Mouse (Mus musculus): Measurements from ENCODE around the gene Ndc1. TPM values are rescaled to one million over a fixed set of nuclear protein-coding genes. Genes with fewer than 3 reads are reported as not detected.
"Not testable (repeated sequence)": the region's sequence is repeated elsewhere in the genome, so short reads cannot be mapped to it uniquely, and the experiment has no call there.

Gene Ndc1
- total RNA-seq (2015; ENCODE audit: low replicate concordance) (37.5 and 67.1 TPM in 2 replicates), total RNA-seq (2017; ENCODE audit: low replicate concordance) (13.2 and 21.3 TPM in 2 replicates)

DNA sequence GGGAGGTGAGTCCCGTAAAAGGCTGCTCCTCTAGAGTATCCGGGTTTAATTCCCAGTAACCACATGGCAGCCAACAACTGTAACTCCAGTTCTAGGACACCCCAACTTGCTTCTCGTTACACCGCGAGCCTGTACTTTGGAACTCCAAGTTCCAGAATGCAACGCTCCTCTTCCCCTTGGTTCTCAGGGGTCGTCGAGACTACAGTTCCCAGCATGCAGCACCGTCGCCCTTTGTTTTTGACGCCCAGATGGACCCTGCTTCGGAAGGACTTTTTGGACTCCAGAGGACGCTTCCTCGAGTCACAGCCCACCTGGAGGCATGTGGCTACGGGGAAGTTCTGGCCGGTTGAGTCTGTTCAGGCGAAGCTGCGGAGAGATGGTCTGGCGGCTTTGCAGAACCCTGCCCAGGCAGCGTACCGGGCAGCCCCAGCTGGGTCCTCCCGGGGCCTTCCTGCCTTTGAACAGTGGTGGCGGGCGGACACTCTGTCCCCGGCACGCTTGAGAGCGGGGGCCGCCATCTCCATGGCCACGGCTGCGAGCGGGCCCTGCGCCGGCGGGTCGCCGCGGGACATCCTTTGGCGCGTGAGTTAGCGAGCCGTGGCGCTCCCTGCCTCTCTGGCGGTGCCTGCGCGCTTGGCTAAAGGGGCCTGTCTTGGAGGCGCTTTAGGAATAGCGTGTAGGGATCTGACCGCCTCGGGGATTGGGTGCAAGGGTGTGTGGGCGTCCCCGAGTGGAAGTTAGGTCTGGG is at the start of gene Ndc1:
Gene Ndc1, plus strand, starts transcription at position 218 of the 748 bp plus-strand sequence.
- peak; percentile 97 for ATAC-seq (replicated peaks; ENCODE audit: low FRiP score, poor library complexity, severe bottlenecking)

DNA sequence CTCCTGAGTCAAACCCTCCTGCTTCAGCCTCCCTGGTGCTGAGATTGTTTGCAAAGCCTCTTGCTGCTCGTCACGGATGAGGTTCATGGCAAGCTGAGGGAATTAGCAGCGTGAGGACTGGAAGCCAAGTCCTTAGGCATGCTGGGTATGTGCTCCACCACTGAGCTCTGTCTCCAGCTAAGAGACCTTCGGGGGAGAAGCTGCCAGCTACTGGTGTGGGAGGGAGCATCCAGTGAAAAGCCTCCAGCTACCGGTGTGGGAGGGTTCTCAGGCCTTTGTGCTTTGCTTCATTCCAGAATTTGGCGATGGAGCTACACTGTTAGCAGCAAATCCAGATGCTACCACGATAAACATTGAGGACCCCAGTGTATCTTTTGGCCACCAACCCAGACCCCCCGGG is 48.9 kb upstream of the Ndc1 start:
- ATAC-seq (replicated peaks; ENCODE audit: low FRiP score, poor library complexity, severe bottlenecking) = no peak

DNA sequence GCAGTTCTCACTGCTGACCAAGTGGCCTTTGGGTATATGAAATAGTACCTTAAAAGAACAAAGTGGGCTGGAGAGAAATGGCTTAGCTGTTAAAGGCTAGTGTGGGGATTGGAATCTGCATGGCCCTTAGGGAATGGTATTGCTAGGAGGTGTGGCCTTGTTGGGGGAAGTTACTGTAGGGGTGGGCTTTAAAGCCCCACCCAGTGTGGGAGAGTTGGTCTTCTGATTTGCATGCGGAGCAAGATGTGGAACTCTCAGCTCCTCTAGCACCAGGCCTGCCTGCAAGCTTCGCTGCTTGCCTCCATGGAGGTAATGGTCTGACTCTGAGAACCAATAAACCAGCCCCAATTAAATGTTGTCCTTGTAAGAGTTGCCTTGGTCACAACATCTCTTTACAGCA is 46.5 kb upstream of the Ndc1 start:
- no peak for ATAC-seq (replicated peaks; ENCODE audit: low FRiP score, poor library complexity, severe bottlenecking)

DNA sequence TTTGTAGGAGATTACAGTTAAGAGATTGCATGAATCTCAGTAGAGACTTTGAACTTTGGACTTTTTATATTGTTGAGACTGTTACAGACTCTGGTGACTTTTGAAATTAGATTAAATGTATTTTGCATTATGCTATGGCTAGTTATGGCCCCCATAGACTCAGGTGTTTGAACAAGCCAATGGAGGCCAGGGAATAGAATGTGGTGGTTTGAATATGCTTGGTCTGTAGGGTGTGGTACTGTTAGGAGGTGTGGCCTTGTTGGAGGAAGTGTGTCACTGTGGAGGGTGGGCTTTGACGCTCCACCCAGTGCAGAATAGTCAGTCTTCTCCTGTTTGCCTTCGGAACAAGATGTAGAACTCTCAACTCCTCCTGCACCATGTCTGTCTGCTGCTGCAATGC is 44.5 kb upstream of the Ndc1 start:
- ATAC-seq (replicated peaks; ENCODE audit: low FRiP score, poor library complexity, severe bottlenecking) = no peak

DNA sequence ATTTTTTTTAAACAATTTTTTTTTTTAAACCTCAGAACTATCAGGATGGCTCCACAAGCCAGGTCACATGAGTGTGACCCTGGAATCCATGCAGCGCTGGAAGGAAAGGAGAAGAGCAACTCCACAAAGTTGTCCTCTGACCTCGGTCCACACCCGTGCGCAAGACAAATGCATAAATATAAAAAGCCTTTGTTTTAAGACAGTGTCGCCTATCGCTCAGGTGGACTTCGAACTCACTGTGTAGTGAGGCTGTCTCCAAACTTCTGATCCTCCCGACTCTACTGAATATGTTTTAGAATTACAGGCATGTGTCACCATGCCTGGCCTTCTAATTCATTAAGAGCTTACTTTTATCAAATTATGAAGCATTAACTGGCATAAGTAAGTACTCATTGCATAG is 39.1 kb upstream of the Ndc1 start:
- no peak for ATAC-seq (replicated peaks; ENCODE audit: low FRiP score, poor library complexity, severe bottlenecking)

DNA sequence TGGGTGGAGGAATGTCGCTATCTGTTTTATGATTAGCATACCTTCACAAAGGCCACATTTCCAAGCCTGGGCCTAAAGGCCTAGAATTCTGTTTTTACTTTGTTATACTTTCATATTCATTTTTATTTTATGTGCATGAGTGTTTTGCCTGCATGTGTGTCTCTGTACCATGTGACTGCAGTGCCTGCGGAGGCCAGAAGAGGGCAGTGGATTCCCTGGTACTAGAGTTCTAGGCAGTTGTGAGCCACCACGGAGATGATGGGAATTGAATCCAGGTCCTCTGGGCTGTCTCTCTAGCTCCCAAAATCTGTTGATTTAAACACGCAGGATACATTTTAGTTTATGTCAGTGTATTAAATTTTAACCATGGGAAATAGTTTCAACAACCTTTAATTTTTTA is 34.1 kb upstream of the Ndc1 start:
- ATAC-seq (replicated peaks; ENCODE audit: low FRiP score, poor library complexity, severe bottlenecking) = no peak

DNA sequence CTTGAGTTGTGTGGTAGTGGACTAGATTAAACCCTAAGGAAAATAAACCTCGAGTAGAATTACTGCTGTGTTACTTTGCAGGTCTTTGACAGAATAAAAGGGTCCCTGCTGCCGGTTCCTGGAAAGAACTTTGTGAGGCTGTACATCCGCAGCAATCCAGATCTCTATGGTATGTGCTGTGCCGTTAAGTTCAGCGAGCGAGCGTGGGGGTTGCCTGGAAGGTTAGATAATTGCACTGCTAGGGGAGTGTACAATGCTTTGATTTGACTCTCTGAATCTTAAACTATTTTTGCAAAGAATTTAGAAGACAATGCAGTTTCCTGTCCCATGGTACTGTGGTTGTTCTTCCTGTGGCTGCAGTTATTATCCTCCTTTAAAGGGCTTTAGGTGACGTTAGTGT is 31.2 kb upstream of the Ndc1 start:
- ATAC-seq (replicated peaks; ENCODE audit: low FRiP score, poor library complexity, severe bottlenecking) = no peak

DNA sequence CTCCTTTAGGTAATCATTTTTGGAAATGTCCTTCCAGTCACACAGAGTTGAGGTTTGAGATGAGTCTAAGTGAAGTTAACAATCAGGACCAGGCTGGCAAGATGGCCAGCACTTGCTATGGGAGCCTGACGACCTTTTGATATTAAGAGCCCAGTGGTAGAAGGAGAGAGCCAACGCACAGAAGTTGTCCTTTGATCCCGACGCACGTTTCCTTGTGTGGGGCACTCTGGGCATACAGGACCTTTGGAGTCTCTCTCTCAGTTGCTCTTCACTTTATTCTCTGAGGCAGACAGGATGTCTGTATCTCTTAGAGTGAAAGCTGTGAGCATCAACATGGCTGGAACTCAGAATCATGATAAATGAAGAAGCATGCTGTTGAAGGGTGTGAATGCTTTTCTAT is 30.1 kb upstream of the Ndc1 start:
- no peak for ATAC-seq (replicated peaks; ENCODE audit: low FRiP score, poor library complexity, severe bottlenecking)

DNA sequence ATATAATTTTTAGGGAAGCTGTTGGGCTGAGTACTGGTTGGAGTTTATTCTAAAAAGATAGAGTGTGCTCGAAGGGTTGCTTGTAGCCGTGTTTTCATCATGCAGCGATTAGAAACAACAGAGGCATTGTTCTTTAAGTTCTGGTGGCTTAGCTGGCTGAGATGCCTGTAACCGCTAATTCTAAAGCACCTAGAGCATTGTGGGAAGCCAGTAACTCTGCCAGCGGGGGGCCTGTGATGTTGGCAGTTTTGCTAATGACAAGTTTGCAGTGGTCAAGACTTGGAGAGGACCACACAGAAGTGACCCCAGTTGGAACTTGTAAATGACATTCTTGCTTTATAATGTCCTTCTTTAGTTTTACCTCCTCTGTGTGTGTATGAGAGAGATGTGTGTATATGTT is 26.2 kb upstream of the Ndc1 start:
- no peak for ATAC-seq (replicated peaks; ENCODE audit: low FRiP score, poor library complexity, severe bottlenecking)

DNA sequence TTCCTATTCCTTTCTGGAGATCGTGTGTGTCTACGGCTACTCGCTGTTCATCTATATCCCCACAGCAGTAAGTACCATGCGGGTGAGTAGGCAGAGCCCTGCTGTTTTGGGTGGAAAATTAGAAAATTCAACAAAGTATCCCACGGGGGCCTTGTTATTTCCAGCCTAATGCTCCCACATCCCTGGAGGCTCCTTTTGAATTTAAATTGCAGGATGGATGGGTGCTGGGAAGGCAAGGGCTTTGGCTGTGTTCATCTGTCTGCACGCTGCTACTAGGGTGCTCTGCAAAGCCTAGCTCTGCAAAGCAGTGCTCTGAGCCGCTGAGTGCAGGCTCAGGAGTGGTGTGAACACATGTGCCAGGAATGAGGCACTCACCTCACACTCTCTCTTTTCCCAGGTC is 23.0 kb upstream of the Ndc1 start:
- ATAC-seq (replicated peaks; ENCODE audit: low FRiP score, poor library complexity, severe bottlenecking) = no peak

DNA sequence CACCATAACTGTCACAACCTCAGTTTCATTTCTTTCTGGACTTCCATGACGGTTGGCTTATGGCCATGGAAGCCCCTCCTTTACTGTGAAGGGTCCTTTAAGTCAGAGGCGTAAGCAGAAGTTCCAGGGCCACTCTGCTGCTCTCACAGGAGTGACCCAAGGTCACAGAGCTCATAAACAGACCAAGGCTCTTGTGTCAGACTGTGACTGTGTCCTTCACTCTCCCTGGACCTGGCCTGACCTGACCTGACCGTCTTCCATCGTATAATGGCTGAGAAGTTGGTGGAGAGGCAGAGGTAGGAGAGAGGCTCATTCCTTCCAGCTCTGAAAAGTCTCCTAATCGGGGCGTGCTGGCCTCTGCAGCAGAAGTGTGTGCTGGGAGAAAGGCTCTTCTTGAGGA is 20.4 kb upstream of the Ndc1 start:
- ATAC-seq (replicated peaks; ENCODE audit: low FRiP score, poor library complexity, severe bottlenecking) = no peak

DNA sequence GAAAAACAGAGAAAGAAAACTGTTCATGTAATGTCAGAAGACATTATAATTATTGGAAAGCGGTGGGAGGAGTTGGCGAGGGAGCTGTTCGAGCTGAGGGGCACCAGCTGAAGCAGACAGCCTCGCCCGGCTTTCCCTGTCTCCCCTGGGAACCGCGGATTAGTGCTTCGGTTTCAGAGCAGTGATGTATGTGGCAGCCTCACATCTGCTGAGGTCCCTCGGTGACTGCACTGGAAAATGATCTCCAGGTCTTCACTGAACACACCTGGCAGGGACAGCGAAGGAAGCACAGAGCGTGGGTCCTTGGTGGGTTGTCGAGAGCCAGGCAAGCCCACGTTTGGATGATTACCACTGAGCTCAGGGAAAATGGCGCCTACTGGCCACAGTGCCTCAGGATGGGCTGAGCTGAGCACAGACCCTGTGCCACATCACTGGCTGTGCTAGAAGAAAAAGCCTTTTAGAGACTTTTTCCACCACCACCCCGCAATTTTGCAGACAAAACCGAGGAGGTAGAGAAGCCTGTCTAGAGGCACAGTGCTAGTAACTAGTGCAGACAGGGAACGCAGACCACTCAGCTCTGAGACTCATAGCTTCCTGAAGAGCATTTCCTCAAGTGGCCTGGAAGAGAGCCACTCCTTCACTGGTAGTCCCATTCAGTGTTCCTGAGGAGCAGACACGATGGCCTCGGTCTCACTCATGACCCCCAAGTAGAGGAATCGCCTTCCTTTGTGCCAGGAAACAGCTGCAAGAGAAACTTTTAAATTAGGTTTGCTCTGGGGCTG is 18.9 kb upstream of the Ndc1 start:
- no peak for ATAC-seq (replicated peaks; ENCODE audit: low FRiP score, poor library complexity, severe bottlenecking)

DNA sequence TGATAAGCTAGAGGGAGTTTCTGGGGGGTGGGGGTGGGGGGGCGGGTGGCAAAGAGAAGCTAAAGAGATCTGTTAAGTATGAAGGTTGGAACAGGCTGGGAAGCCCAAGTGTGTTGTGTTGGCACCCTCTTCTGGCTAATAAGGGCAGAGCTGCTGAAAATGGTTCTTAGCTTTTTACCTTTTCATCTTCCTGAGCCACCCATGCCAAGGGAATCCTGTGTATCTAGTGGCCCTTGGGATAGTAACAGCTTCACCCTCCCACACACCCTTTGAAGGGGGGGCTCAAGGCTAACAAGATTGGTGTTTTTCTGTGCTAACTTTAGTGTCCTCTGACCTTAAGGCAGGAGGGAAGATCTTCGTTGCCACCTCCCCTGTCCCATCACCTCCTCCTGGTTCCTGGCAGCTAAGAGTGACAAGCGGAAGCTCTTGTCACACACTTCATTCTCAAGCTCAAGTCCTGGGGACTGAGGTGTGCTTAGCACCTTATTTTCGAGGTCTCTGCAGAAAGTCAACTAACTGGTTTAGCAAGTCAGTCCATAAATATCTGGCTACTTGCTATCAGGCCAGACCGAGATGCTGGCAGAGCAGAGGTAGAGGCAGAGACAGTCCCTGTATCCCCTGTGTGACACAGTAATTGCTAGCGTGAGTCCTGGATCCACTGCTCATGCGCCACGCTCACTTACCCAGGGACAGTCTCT is 18.1 kb upstream of the Ndc1 start:
- ATAC-seq (replicated peaks; ENCODE audit: low FRiP score, poor library complexity, severe bottlenecking) = no peak

DNA sequence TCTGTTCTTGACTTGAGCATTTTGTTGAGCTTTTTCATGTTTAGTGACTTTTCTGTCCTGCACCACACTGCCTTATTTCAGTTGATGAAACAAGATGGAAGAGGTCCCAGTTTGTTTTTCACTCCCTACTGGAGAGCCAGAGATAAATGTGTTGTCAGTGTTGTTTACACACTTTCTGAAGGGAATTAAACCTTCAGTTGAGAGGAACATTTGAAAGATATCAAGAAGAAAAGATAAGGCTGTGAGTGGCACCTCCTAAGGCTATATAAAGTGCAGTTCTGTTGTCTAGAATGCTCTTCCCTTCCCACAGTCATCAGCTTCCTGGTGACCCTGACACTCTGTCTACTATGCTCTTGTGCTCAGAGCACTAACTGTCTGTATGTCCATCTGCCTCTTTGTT is 16.2 kb upstream of the Ndc1 start:
- no peak for ATAC-seq (replicated peaks; ENCODE audit: low FRiP score, poor library complexity, severe bottlenecking)

DNA sequence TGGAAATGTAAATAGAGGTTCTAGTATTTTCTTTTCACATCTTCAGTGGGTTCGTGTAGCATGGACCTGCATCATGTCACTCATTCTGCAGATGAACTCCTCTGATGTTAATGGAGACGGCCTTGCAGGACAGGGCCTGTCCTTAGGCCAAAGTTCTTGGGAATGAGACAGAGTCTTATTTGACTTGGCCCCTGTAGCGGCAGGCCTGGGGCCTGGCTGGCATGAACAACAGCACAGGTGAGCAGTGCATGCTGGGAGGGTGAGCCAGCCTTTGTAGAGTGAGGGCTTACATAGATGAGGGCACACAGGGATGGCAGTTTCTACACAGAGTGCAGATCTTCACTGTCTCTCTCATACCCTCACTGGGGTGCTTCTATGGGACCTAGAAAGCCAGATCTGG is 14.0 kb upstream of the Ndc1 start:
- ATAC-seq (replicated peaks; ENCODE audit: low FRiP score, poor library complexity, severe bottlenecking) = no peak

DNA sequence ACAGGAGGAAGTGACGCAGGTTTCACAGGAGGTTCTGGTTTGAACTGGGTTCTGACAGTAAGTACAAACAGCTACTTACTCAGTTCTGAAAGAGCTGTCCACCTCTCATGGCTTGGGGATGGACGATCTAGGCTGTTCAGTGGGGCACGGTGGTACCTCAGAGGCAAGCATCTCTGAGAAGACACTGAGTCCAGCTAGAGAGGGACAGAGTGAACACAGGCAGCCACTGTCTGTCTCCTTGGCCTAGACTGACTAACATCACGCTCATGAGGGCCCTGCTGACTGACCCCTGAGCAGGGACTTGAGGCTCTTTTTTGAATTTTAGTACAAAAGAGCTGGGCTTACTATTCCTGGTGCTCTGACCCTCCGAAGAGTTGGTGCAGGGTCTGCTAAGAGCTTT is 13.5 kb upstream of the Ndc1 start:
- ATAC-seq (replicated peaks; ENCODE audit: low FRiP score, poor library complexity, severe bottlenecking) = no peak

DNA sequence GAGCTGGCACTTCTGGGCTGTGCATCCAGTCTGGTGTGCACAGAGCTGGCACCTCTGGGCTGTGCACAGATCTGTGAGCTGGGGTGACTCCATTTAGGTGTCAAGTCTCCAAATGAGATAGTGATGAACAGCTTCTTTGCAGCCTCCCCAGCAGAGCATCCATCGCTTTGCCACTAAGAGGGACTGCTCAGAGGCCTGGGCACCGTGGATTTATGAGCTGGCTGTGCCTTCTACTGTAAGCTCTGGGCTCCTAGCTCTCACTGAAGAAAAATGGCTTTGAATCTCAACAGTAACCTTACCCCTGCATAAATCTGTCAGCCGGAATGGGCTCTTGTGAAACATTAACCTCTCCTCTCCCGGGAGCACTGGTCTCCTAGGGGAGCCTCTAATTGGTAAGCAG is 13.0 kb upstream of the Ndc1 start:
- ATAC-seq (replicated peaks; ENCODE audit: low FRiP score, poor library complexity, severe bottlenecking) = no peak

DNA sequence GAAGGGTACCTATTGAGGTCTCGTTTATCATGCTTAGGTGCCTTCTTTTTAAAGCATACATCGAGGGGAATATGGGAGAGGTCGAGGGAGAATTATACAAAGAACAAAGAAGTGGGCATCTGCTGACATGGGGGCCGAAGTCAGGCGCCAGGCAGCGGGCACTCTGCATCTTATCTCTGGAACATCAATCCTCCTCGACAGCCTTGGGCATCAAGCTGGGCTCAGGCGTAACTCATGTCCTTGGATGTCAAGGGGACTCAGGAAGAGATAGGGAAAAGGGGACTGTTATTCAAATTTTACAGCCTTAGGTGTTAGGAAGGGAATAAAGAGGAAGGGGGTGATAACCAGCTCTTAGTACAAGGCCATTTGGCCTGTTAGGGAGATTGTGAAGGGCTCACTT is 10.4 kb upstream of the Ndc1 start:
- not testable (repeated sequence) for ATAC-seq (replicated peaks; ENCODE audit: low FRiP score, poor library complexity, severe bottlenecking)

DNA sequence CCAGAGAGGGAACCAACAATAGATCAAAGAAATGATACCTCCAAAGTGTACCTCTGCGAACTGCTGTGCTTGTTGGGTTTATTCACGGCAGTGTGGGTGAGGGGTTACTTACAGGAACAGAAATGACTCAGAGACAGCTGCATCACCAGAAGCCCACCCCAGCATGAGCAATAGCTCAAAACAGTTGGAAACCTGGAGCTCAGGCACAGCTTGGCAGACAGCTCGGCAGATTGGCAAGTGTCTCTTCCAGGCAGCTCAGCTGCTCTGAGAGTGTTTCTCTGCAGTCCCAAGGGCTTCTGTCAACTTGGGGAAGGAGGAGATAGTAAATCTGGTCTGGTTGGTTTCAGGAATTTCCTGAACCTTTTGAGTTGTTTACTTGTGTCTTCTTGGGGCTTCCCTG is 9.1 kb upstream of the Ndc1 start:
- ATAC-seq (replicated peaks; ENCODE audit: low FRiP score, poor library complexity, severe bottlenecking) = no peak

DNA sequence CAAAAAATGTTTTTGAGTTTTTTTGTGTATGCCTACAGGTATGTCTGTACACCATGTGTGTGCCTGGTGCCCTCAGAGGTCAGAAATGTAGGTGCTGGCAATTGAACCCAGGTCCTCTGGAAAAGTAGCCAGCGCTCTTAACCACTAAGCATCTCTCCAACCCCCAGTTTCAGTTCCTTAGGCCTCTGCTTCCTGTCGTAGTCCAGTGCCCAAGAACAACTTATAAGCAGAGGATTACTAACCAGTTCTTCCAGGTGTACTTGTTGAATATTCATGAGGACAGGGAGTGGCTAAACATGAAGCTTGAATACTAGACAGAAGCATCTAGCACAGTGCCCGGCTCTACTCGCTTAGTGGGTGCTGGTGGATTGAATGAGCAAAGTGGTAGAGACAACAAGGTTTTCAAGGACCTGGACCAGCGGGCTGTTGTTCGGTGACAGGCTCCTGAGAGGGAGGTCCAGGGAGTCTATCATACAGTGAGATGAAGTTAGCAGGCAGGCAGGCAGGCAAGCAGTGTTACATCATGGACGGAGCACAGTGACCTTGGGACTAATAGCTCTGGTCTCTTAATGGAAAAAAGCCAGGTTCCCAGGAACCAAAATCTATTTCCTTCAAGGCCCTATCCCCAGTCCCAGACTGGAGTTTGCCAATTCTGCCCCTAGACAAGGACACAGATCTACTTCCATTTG is 7.0 kb upstream of the Ndc1 start:
- ATAC-seq (replicated peaks; ENCODE audit: low FRiP score, poor library complexity, severe bottlenecking) = no peak

Measured in erythroid progenitor cell, adult 5-6 weeks (primary cell).